Mouse (Mus musculus) heart, postnatal 10 days (tissue): Measurements from ENCODE around the gene Gpr132. TPM values are rescaled to one million over a fixed set of nuclear protein-coding genes. Genes with fewer than 3 reads are reported as not detected.
A peak's percentile ranks its signal among the peaks of the same experiment; 100 is the strongest.

Experiments used
- DNase-seq, 2 experiments: peaks; one replicate each; pipeline ENCODE4 v3.0.0; 2021
- intact Hi-C: fragments of 180-260 bp; cut with DNase I; formaldehyde crosslinking; loops from one replicate; pipeline ENCODE4 v1.15.1; 2025
- total RNA-seq, 2 experiments: library from RNA; stranded (reverse); gene quantifications; 2 replicates each; pipeline ENCODE4 v1.2.3; 2021

Gene Gpr132
- total RNA-seq, 2 experiments from 2014 or later, result 0.17 to 0.19 TPM

DNA sequence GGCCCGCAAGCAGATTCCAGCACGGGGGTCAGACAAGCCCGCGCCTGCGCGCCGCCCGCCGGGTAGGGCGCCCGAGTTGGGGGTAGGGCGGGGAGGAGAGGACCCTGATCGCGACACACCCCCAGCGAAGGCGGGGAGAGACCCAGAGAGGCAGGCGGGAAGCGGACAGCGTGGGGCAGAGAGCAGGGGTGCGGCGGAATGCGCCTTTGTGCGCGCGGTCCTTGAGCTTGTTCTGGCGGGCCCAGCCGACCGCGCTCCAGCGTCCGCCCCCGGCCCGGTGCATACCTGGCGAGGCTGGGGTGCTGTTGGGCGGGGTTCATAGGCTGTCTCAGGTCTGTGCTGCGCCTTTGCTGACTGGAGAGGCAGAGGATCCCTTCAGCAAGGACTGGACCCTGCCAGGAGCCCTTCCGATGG is 9.6 kb upstream of the Gpr132 start:
- intact Hi-C loops, result loop anchor here (5.0 to 10.0 kb wide), 3 partner anchors 40 to 197 kb away; partner anchors contain the start of gene Tex22
- peak in 1 of 2 experiments; percentile 30 for DNase-seq

DNA sequence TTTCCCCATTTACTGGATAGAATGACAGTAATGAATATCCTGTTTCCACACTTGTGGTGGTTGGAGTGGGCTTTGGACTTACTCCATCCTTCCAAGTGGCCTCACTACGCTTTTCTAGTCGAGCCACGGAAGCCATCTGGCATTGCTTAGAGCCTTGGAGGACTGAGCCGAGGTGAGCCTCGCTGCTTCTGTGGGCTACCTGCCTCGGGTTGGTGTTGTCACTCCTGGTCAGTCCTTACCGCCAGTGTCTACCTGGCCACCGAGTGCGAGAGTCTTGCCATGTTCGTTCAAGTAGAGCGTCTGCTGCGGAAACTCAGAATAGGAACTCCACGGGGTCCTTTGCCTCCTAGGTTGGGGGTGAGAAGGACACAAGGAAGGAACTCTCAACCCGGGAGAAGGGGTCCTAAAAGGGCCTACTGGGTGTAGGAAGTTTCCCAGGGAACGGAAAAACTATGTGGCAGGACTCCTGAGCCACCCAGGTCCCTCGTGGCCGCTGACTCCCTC is 9.1 kb upstream of the Gpr132 start:
- intact Hi-C loops, result loop anchor here (5.0 to 10.0 kb wide), 3 partner anchors 40 to 198 kb away; partner anchors contain the start of gene Tex22
- no peak for DNase-seq

DNA sequence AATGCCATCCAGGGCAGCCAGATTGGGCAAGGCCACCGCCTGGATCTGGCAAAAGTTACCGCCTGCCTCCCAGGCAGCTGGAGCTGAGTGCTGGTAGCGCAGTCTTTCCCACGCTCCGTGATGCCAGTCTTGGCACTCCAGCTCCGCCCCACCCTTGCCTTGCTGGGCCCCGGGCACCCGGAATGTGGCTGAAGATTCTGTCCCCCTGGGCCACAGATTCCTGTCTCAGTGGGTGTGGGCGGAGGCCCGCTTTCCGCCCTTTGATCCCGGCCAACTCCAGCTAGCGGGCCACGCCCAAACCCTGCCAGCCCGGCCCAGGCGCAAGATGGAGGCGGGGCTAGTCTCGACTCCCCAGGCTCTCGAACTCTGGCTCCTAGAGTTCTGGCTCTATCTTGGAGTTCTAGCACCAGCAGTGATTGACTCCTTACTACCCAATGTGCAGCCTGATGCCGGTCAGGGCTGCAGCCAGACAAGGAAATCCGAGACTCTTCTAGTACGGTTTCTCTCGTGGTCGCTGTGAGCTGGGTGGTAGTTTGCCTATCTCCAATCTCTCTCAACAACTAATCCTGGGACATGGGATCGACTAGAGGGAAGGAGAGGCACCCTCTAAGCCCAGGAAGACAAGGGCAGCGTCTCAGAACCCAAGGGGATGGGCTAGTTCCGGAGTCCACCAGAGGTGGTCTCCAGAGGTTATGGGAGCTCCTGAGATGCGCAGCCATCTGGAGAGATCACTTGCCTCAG is 8.5 kb upstream of the Gpr132 start:
- intact Hi-C loops, result loop anchor here (5.0 to 10.0 kb wide), 3 partner anchors 41 to 198 kb away; partner anchors contain the start of gene Tex22
- DNase-seq, result peak; percentile 62 to 66

DNA sequence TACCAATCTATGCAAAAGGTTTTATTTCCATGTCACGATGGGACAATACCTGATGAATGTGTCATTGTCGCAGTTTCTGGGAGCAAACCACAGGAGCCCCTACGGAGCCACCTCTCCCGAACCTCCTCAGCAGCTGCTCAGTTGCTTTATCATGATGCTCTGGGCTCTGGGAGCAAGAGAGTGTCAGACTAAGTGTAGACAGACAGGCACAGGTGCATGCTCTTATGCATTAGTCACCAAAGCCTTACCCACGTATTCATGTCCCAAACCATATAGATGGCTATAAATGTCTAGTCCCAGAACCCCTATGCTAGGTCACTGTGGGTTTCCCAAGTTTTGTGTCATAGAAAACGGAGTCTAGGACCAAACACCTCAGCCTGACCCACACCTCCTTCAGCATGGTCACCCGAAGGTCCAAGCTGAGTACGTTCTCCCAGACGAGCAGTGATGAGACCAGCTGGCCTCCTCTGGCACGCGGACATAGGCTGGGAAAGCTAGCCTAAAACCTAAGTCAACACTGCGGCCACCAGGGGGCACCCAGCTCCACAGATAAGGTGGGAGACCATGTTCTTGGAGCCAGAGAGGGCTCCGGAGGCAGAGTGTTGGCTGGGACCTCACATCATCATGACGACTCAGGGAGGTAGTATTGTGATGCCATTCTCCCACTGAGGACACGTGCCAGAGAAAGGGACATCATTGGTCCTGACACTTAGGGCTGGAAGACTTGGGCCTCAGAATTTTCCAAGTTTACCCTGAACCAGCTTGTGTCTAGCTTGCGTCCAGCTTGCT is 7.4 kb upstream of the Gpr132 start:
- DNase-seq, result peak; percentile 93 to 96
- intact Hi-C loops, result loop anchor here (2.0 to 10.0 kb wide), 4 partner anchors 42 to 199 kb away; partner anchors contain the start of genes Jag2 and Tex22

DNA sequence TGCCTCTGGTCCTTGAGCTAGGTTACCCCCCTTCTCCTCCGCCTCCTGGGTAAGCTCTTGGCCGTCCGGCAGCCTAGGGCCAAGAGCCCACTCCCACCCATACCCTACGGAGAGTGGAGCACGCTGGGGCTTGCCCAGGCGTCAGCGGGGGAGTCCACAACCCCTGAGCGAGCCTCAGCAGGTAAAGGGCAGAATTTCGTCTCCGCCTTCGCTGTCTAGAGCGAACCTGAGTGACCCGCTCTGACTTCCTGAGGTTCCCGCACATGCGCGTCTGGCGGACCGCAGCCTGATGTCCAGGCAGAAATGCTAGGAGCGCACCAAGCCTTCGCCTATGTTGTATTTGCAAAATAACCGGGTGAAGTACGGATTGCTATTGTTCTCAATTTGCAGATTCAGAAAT is 6.2 kb upstream of the Gpr132 start:
- intact Hi-C loops, result loop anchor here (2.0 to 10.0 kb wide), 3 partner anchors 55 to 201 kb away; partner anchors contain the start of genes Jag2 and Tex22
- no peak for DNase-seq

DNA sequence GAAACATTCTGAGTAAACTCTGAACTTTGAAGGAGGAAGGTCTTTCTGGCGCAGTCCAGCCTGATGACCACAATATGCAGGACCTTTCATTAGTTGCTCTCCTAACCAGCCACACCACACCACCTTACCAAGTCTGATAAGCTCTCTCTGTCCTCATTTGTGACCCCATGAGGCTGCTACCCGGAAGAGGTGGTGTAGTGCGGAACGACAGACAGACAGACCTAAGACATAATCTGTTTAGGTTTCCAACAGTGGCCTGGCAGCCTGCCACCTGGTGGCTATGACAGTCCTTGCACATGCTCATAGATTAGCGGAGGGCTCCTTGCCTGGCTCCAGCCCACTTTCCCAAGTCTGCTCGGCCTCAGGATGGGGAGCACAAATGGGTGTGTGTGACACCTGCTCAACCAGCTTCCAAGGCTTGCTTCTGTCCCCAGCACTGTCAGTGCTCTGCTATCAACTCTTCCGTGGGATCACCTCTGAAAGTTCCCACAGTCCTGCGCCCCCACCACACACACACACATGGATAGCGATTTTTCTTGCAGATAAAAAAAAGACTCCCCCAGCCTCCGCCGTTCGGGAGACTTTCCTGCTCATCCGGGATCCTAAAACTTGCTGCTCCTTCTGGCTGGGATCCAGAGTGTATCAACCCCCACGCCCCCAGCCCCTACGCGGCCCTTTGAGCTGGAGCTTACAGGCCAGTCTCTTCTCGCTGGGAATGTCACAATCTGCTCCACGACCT is 5.6 kb upstream of the Gpr132 start:
- peak; percentile 66 to 78 for DNase-seq
- intact Hi-C loops, result loop anchor here (2.0 to 10.0 kb wide), 3 partner anchors 55 to 201 kb away; partner anchors contain the start of genes Jag2 and Tex22

DNA sequence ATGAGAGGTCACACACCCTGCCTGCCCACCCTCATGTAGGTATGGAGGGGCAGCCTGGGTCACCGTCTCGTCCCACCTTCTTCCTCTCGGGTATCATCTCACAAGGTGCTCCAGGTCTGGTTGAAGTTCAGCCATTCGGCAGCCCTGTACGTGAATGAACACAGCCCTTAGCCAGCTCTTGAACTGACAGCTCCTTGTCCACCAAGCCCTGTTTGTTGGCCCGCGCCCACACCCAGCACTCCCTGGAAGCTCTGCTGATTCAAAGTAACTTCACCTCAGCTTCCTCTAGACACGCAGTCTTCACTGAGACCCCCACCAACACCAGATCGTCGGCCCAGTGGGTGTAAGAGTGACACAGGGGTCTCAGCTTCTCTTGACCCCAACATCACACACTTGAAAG is 5.0 kb upstream of the Gpr132 start:
- DNase-seq, result no peak
- intact Hi-C loops, result loop anchor here (10.0 kb wide), 2 partner anchors 82 to 202 kb away; partner anchors contain the start of gene Tex22

DNA sequence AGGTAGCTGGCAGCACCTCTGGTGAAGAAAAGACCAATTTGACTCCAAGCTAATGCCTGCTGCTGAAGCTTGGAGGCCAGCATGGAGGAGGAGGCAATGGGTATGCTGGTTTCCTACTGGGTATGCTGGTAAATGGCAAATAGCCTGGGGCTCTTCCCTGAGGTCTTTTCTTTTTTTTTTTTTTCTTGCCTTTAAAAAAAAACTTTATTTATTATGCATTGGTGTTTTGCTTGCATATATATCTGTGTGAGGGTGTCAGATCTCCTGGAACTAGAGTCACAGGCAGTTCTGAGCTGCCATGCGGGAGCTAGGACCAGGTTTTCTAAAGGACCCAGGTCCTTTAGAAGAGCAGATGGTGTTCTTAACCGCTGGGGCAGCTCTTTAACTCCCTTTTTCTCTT is 3.2 kb upstream of the Gpr132 start:
- no peak for DNase-seq
- intact Hi-C loops, result loop anchor here (10.0 kb wide), 2 partner anchors 84 to 204 kb away; partner anchors contain the start of gene Tex22

- DNase-seq, result peak in 1 of 2 experiments; percentile 29
- intact Hi-C loops, result loop anchor here (10.0 kb wide), 2 partner anchors 84 to 204 kb away; partner anchors contain the start of gene Tex22
Measured at GRCm38 (mm10) chr12:112870775-112871174, 2.7 kb upstream of the Gpr132 start.

- intact Hi-C loops, result loop anchor here (10.0 kb wide), 2 partner anchors 85 to 205 kb away; partner anchors contain the start of gene Tex22
- DNase-seq, result no peak
Measured at GRCm38 (mm10) chr12:112869783-112870204, 1.8 kb upstream of the Gpr132 start.

DNA sequence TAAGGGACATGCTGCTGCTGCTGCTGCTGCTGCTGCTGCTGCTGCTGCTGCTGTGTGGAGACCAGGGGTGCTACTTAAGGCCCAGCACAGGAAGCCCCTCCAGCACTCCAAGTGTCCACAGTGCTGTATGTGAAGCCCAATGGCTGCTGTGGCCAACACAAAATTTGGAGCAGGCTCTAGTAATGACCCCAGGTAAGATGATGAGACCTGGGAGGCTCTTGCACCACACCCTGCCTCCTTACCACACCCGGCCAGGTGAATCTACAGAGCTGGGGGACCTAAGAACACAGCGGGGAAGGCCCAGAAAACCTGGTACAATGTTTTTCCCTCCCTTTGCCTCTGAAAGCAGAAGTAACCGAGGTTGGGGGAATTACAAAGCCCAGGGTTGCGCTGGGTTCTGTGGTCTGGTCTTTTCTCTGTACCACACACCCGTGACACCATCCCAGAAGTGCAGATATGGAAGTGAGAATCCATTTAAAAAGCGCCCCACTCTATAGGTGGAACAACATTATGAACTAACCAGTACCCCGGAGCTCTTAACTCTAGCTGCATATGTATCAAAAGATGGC is 838 bp downstream of the Gpr132 start:
- no peak for DNase-seq
- intact Hi-C loops, result no loop called here

DNA sequence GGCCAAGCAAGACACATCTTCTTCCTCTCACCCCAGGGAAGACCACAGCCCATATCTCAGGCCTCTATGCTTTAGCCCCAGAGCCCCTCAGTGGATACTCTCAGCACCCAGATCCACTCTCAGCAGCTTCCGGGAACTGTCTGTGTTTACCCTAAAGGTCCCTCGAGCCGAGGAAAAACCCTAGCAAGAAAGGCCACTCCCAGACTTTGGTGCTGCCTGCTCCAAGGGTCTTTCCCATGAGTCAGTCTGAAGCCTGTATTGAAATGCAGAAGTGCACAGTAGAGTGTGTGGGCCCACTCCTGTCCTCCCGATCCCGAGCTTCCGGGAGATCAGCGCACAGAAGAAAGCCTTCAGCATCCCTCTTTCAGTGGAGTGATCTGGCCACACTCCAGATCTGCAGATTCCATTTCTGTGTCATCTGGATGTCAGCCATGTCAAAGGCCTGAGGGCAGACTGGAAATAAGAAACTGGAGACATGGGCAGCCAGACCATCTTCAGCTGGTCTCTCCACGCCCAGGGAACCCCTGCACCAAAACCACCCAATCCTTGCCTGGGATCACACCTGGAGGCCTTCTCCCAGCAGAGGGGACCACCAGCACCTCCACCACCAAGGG is 1.5 kb downstream of the Gpr132 start:
- intact Hi-C loops, result no loop called here
- DNase-seq, result peak in 1 of 2 experiments; percentile 40

DNA sequence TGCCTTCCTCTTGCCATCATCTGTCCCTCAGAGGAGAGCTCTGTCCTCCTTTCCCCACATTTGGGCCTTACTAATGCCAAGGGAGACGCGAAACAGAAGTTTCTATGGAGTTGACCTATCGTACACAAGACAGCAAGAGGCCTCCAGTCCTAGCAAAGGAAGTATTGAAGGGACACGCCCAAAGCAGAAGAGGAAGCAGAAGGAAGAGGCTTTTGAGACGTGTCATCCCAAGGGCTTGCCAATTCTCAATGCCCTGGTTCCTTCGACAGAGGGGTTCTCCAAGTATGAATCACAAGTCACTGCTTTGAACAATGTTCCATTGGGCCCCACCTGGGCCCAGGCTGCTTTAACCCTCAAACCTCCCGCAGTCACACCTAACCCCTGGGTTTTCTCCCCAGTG is 3.2 kb downstream of the Gpr132 start:
- intact Hi-C loops, result no loop called here
- DNase-seq, result no peak

- no peak for DNase-seq
- intact Hi-C loops, result no loop called here
Measured at GRCm38 (mm10) chr12:112861911-112862321, 6.1 kb downstream of the Gpr132 start.

GRCm38 (mm10) chr12:112860765-112861164 is 7.3 kb downstream of the Gpr132 start:
- intact Hi-C loops, result no loop called here
- no peak for DNase-seq

DNA sequence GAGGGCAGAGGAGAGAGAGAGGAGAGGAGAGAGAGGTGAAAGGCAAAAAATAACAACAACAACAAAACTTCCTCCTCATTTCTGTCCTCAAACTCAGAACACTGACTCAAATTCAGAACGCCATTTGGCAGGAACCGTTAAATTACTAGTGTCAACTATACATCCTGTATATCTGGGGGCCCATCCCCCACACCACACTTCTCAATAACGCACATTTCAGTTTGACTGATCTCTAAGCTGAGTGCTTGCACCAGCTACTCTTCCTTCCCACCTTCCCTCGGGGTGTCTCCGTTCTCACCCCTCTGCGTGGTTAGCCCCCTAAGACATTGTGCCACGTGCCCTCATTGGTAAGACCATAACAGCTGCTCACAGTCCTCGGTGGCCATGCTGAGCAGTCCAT is 8.1 kb downstream of the Gpr132 start:
- DNase-seq, result no peak
- intact Hi-C loops, result no loop called here

GRCm38 (mm10) chr12:112858581-112859336 is 9.3 kb downstream of the Gpr132 start:
- no peak for DNase-seq
- intact Hi-C loops, result no loop called here
